Mouse (Mus musculus) spleen, adult 2 months (tissue): Measurements from ENCODE around the gene Park7. TPM values are rescaled to one million over a fixed set of nuclear protein-coding genes. Genes with fewer than 3 reads are reported as not detected.

Experiments used
- DNase-seq, 2 experiments: peaks; one replicate each; pipeline versions ENCODE4 v3.0.0 to v3.0.0-alpha.2; 2012 to 2021; ENCODE audit warnings: low spot score in 2 of 2, low read depth in 1 of 2
- H3K27ac ChIP-seq: fragments of 200-500 bp; 2 replicates; pipeline ENCODE4 v1.5.1; 2012; ENCODE audit warnings: low read length, inconsistent platforms; ENCODE audit not compliant: insufficient read depth
- H3K27me3 ChIP-seq: fragments of 200-500 bp; 2 replicates; pipeline ENCODE4 v1.6.1; 2012; ENCODE audit warnings: mild to moderate bottlenecking, moderate library complexity, low read length, inconsistent platforms; ENCODE audit not compliant: control insufficient read depth, insufficient read depth
- H3K36me3 ChIP-seq: fragments of 200-500 bp; 2 replicates; pipeline ENCODE4 v1.6.1; 2012; ENCODE audit warnings: mild to moderate bottlenecking, low read length, inconsistent platforms; ENCODE audit not compliant: control insufficient read depth, insufficient read depth
- H3K4me1 ChIP-seq: fragments of 200-500 bp; 2 replicates; pipeline ENCODE4 v1.6.1; 2011; ENCODE audit warnings: inconsistent platforms; ENCODE audit not compliant: control insufficient read depth, insufficient read depth, insufficient read length
- H3K4me3 ChIP-seq: fragments of 200-500 bp; 2 replicates; pipeline ENCODE4 v1.5.1; 2011; ENCODE audit warnings: mild to moderate bottlenecking, inconsistent platforms; ENCODE audit not compliant: insufficient read depth, insufficient read length; ENCODE audit errors: extremely low read depth
- CTCF ChIP-seq: fragments of 200-500 bp; IDR thresholded peaks from 2 replicates; pipeline ENCODE4 v1.5.1; 2011; ENCODE audit warnings: mild to moderate bottlenecking, inconsistent platforms; ENCODE audit not compliant: insufficient read depth, insufficient read length, insufficient replicate concordance; ENCODE audit errors: extremely low read depth
- POLR2A ChIP-seq: fragments of 200-500 bp; IDR thresholded peaks from 2 replicates; pipeline ENCODE4 v1.6.1; 2011; ENCODE audit warnings: low read depth, low read length, inconsistent platforms
- WGBS: fragments of 180-500 bp; shearing (Covaris S2); methylation state at CpG from one replicate; pipeline ENCODE4 v1.1.7; 2018; 5-methylcytosine and 5-hydroxymethylcytosine counted together
- polyA plus RNA-seq: library from polyadenylated mRNA; depleted of rRNA; stranded (reverse); fragments of >200 nt; gene quantifications from 2 replicates; pipeline ENCODE4 v1.2.3, GENCODE M21; 2012

Park7 gene
- polyA plus RNA-seq, 1 experiment: 51.4 TPM

DNA sequence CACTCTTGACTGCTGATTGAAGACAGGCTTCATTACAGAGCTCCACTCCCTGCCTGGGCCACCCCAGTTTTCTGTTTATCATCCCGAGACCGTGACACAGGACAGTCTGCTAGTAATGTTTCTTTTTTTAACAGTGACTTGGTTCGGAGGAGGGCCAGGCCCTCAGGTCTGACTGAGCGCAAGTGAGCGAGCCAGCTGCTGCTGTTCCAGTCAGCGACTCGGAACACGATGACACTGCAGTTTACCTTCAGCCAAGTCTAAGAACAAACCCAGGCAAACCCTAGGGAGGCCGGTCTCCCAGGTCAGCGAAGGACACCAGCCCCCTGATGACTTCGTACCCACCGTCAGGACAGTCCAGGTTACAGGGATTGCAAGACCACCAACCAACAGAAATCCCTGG, 12.2 kb downstream of the Park7 start:
- Histone ChIP-seq H3K27ac (no peak overlapping the region), H3K36me3 (peaks cover 42% of the 10 kb centered on the region), H3K4me1 (no peaks in the 10 kb centered on the region), H3K27me3 (no peaks in the 10 kb centered on the region), H3K4me3 (no peak overlapping the region)
- TF ChIP-seq POLR2A: no peak
- TF ChIP-seq CTCF: no peak
- no peak for DNase-seq
- WGBS: 88% methylated on average over 12 of the region's 12 CpGs

DNA sequence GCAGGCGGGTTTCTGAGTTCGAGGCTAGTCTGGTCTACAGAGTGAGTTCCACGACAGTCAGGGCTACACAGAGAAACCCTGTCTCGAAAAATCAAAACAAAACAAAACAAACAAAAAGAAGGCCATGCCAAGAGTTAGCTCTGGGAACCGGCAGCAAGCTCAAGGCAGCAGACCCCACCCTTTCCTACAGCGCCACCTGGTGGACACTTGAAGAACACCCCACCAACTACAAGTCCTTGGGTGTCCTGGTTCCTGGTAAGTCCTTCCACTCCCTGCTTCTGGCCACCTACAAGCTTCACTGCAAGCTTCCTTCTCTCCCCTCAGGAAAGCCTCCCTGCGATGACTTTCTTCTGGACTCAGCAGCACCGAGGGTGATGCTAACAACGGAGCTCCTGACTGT, 12.6 kb downstream of the Park7 start:
- Histone ChIP-seq H3K27me3 (no peaks in the 10 kb centered on the region), H3K4me1 (no peaks in the 10 kb centered on the region), H3K27ac (no peak overlapping the region), H3K36me3 (peaks cover 43% of the 10 kb centered on the region), H3K4me3 (no peak overlapping the region)
- DNase-seq: peak in 1 of 2 experiments; percentile 67
- TF ChIP-seq CTCF (peak; percentile 83; the same call in 1 of the 2 replicates), POLR2A (no peak)
- whole genome bisulfite sequencing: 60% methylated on average over 9 of the region's 9 CpGs

GRCm38 (mm10) chr4:150900486-150900885, 13.8 kb downstream of the Park7 start:
- TF ChIP-seq POLR2A: no peak
- TF ChIP-seq CTCF: no peak
- Histone ChIP-seq H3K4me3 (no peak overlapping the region), H3K4me1 (no peaks in the 10 kb centered on the region), H3K27me3 (no peaks in the 10 kb centered on the region), H3K36me3 (peaks cover 45% of the 10 kb centered on the region), H3K27ac (no peak overlapping the region)
- DNase-seq: no peak
- 95% methylated on average over 13 of the region's 13 CpGs for WGBS

DNA sequence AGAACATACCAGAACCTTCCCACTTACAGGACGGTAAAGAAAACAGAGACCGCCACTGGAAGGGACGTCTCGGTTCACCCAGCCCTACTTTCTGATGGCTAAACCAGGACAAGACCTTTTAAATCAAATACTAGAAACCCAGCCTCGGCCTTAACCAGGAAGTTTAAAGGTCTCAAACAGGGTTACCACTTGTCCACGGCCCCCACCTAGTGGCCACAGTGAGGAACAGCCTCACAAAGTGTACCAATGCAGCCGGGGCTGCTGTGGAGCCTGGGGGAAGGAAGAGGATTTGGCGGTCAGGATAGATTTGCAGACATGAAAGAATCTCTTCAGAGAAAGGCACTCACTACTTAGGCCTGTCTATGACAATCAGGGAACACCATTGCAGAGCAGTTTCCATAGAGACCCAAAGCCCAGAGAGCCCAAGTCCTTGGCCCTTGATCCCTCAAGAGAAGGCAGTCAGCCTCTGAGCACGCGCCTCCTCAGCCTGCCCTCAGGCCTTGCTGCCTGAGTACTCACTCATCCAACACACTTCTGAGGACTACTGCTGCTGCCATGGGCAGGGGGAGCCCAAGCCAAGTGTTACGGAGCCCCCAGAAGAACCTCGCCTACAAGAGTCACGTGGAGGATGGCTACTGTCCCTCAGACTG, 15.4 kb downstream of the Park7 start:
- H3K27ac ChIP-seq: no peak overlapping the region
- TF ChIP-seq POLR2A: no peak
- peak; percentile 88; the same call in 1 of the 2 replicates for TF ChIP-seq CTCF
- H3K4me3 ChIP-seq: no peak overlapping the region
- peak; percentile 47 to 65 for DNase-seq
- H3K27me3 ChIP-seq: no peaks in the 10 kb centered on the region
- WGBS: 57% methylated on average over 13 of the region's 13 CpGs
- H3K36me3 ChIP-seq: peaks cover 37% of the 10 kb centered on the region
- no peaks in the 10 kb centered on the region for H3K4me1 ChIP-seq

DNA sequence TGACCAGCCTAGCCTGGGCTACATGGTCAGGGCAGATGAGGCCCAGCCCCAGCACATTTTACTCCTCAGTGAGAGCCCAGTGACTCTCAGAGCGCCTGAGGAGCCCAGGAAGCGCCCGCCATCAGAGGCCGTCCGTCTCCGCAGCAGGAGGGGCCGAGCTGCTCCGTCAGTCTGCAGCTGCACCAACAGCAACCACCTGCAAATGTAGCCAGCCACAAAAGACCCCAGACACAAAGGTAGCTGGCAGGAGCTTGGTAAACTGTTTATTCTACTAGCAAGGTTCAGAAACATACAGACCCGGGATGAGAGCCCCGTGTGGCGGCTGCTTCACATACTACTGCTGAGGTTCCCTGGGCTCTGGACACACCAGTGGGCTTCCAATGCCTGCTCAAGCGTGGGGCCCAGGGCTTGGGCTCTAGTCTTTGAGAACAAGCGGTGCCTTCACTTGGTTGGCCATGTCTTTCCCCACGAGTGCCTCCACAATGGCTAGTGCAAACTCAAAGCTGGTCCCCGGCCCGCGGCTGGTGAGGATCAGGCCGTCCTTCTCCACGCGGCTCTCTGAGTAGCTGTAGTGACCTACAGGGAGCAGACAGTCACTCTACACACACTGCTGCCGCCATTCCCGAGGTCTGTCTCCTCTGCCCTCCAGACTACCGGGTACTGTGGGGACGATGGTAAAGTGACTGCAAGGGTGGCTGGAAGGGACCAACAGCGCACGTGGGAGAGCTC, 17.2 kb downstream of the Park7 start:
- Histone ChIP-seq H3K4me1 (no peaks in the 10 kb centered on the region), H3K4me3 (no peak overlapping the region), H3K27ac (no peak overlapping the region), H3K36me3 (peaks cover 29% of the 10 kb centered on the region), H3K27me3 (no peaks in the 10 kb centered on the region)
- 90% methylated on average over 26 of the region's 26 CpGs for WGBS
- DNase-seq: no peak
- no peak for TF ChIP-seq CTCF

DNA sequence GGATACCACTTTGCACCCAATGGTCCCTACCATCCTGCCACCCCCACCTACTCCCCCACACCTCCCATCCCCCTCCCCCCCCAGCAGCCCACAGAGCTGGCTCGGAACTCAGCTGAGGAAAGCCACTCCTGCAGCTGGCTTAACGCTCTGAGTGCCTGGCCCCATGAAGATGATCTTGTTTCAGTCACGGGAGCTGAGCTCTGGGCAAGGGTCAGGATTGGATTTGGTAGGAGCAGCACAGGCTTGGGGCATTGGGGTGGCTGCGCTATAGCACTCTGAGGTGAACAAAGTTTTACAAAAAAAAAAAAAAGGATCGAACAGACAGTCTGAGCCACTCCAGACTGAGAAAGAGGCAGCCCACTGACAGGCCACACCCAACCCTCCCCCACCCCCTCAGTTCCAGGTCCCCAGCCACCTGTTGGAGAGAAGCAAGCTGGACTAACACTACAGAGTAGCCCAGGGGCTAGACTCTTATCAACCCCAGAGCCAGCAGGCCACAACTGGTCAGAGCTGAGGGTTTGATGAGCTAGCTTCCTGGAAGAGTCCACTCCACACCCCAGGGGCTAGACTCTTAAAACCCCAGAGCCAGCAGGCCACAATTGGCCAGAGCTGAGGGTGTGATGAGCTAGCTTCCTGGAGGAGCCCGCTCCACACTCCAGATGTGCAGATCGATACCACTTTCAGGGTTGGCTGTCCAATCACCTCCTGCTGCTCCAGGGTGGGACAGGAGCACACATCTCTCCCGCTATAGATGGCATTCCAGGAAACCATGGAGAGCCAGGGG, 19.3 kb downstream of the Park7 start:
- 71% methylated on average over 8 of the region's 8 CpGs for WGBS
- Histone ChIP-seq H3K27me3 (no peaks in the 10 kb centered on the region), H3K27ac (no peak overlapping the region), H3K4me1 (no peaks in the 10 kb centered on the region), H3K36me3 (peaks cover 26% of the 10 kb centered on the region), H3K4me3 (no peak overlapping the region)
- no peak for DNase-seq
- no peak for TF ChIP-seq CTCF
- TF ChIP-seq POLR2A: no peak
